Mouse (Mus musculus) myocyte (in vitro differentiated cells): ENCODE results near the gene Dnmt3b.

Experiments
- MAX ChIP-seq: IDR thresholded peaks from one replicate; pipeline ENCODE4 v1.6.1; 2011; ENCODE audit warnings: low read depth, mild to moderate bottlenecking, control low read depth
- POLR2A ChIP-seq: IDR thresholded peaks from one replicate; pipeline ENCODE4 v1.6.1; 2011; ENCODE audit warnings: low read depth, mild to moderate bottlenecking, control low read depth, moderate library complexity; ENCODE audit not compliant: insufficient read length

GRCm38 (mm10) chr2:153660616-153661015 lies 11.4 kb downstream of the Dnmt3b start:
- TF ChIP-seq POLR2A, result no peak
- TF ChIP-seq MAX, result no peak
